Mouse (Mus musculus): ENCODE results near the gene Sgsm1. TPM values are rescaled to one million over a fixed set of nuclear protein-coding genes. Genes with fewer than 3 reads are reported as not detected.

Sgsm1 gene
- polyA plus RNA-seq, 1 experiment = not detected

- Histone ChIP-seq H3K27ac (ENCODE audit: control insufficient read depth, insufficient read depth, low read depth, low read length, poor library complexity) (no peak overlapping the region), H3K4me1 (ENCODE audit: control insufficient read depth, insufficient read depth, low read length) (peaks cover 2% of the 10 kb centered on the region; the same call in 1 of the 2 replicates), H3K4me3 (replicated peaks; ENCODE audit: control insufficient read depth, low read depth, low read length) (no peak overlapping the region)
- TF ChIP-seq CTCF (IDR thresholded peaks at IDR 0.05; ENCODE audit: control insufficient read depth, insufficient read depth, low read length) (peak; percentile 58), POLR2A (IDR thresholded peaks at IDR 0.05; ENCODE audit: borderline replicate concordance, control insufficient read depth, low read depth, low read length) (no peak)
- whole genome bisulfite sequencing = 54% methylated on average over 60 of the region's 60 CpGs
Observed at GRCm38 (mm10) chr5:113286591-113287520, 23.7 kb downstream of the Sgsm1 start.

DNA sequence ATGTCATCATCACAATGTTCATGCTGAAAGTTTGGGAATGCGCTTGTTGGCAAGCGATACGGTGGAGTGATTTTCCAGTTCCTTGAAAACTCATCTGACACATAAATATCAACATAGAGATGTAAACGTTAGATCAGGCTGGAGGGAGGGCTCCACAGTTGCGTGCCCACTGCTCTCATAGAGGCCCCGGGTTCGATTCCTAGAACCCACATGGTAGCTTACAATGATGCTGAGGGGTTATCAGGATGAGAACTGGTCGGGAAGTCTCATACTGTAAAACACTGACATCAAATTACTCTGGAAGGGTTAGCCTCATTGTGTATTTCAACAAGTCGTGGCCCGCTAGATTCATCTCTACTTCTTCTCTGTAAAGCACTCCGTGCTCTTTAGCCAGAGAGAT, 24.5 kb downstream of the Sgsm1 start:
- WGBS = 87% methylated on average over 11 of the region's 11 CpGs
- Histone ChIP-seq H3K27ac (ENCODE audit: control insufficient read depth, insufficient read depth, low read depth, low read length, poor library complexity) (no peak overlapping the region), H3K4me3 (replicated peaks; ENCODE audit: control insufficient read depth, low read depth, low read length) (no peak overlapping the region), H3K4me1 (ENCODE audit: control insufficient read depth, insufficient read depth, low read length) (peaks cover 2% of the 10 kb centered on the region; the same call in 1 of the 2 replicates)
- TF ChIP-seq POLR2A (IDR thresholded peaks at IDR 0.05; ENCODE audit: borderline replicate concordance, control insufficient read depth, low read depth, low read length) (no peak), CTCF (IDR thresholded peaks at IDR 0.05; ENCODE audit: control insufficient read depth, insufficient read depth, low read length) (no peak)

DNA sequence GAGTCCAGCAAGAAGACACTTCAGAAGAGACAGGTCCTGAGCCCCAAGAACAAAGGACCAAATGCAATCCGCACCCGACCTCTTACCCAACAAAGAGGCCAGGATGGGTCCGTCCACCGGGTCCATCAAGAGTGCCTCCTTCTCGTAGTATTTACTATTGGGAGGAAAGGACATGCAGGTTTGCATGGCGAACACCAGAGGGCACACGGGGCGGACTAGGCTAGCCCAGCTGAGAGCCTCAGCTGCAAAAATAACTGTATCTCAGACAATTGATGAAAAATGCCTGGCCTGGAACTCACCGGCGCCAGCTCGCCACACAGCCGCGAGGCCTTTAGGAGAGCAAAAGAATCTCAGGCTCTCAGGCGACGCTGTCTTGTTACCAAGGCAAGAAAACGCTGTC, 25.0 kb downstream of the Sgsm1 start:
- 84% methylated on average over 16 of the region's 16 CpGs for WGBS
- no peak for TF ChIP-seq CTCF (IDR thresholded peaks at IDR 0.05; ENCODE audit: control insufficient read depth, insufficient read depth, low read length)
- TF ChIP-seq POLR2A (IDR thresholded peaks at IDR 0.05; ENCODE audit: borderline replicate concordance, control insufficient read depth, low read depth, low read length) = no peak
- Histone ChIP-seq H3K4me3 (replicated peaks; ENCODE audit: control insufficient read depth, low read depth, low read length) (no peak overlapping the region), H3K4me1 (ENCODE audit: control insufficient read depth, insufficient read depth, low read length) (peaks cover 2% of the 10 kb centered on the region; the same call in 1 of the 2 replicates), H3K27ac (ENCODE audit: control insufficient read depth, insufficient read depth, low read depth, low read length, poor library complexity) (no peak overlapping the region)

DNA sequence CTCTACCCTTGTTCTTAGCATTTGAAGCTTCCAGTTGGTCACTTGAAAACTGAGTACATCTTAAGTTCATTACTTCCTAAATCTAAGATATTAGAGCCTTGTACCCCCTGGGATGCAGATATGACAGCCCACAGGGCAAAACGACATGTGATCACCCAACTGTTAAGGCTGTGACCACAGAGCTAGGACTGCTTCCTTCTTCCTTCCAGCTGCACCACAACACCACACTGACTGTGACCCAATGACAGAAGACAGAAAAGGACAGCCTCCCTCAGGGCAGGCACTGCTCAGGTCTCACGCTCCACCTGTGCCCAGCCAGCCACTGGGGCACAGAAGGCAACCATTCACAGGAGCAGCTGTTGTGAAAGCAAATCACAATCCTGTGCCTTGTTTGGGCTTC, 26.9 kb downstream of the Sgsm1 start:
- peaks cover 2% of the 10 kb centered on the region; the same call in 1 of the 2 replicates for H3K4me1 ChIP-seq (ENCODE audit: control insufficient read depth, insufficient read depth, low read length)
- 2% methylated on average over 2 of the region's 2 CpGs for WGBS
- H3K27ac ChIP-seq (ENCODE audit: control insufficient read depth, insufficient read depth, low read depth, low read length, poor library complexity) = no peak overlapping the region
- TF ChIP-seq POLR2A (IDR thresholded peaks at IDR 0.05; ENCODE audit: borderline replicate concordance, control insufficient read depth, low read depth, low read length) = no peak
- TF ChIP-seq CTCF (IDR thresholded peaks at IDR 0.05; ENCODE audit: control insufficient read depth, insufficient read depth, low read length) = no peak
- H3K4me3 ChIP-seq (replicated peaks; ENCODE audit: control insufficient read depth, low read depth, low read length) = no peak overlapping the region

GRCm38 (mm10) chr5:113281557-113281956, 29.0 kb downstream of the Sgsm1 start:
- WGBS = 86% methylated on average over 7 of the region's 7 CpGs
- Histone ChIP-seq H3K4me3 (replicated peaks; ENCODE audit: control insufficient read depth, low read depth, low read length) (no peak overlapping the region), H3K4me1 (ENCODE audit: control insufficient read depth, insufficient read depth, low read length) (peaks cover 2% of the 10 kb centered on the region; the same call in 1 of the 2 replicates), H3K27ac (ENCODE audit: control insufficient read depth, insufficient read depth, low read depth, low read length, poor library complexity) (no peak overlapping the region)
- no peak for TF ChIP-seq POLR2A (IDR thresholded peaks at IDR 0.05; ENCODE audit: borderline replicate concordance, control insufficient read depth, low read depth, low read length)
- no peak for TF ChIP-seq CTCF (IDR thresholded peaks at IDR 0.05; ENCODE audit: control insufficient read depth, insufficient read depth, low read length)

GRCm38 (mm10) chr5:113280138-113280856, 30.3 kb downstream of the Sgsm1 start:
- peaks cover 2% of the 10 kb centered on the region; the same call in 1 of the 2 replicates for H3K4me1 ChIP-seq (ENCODE audit: control insufficient read depth, insufficient read depth, low read length)
- TF ChIP-seq POLR2A (IDR thresholded peaks at IDR 0.05; ENCODE audit: borderline replicate concordance, control insufficient read depth, low read depth, low read length) (no peak), CTCF (IDR thresholded peaks at IDR 0.05; ENCODE audit: control insufficient read depth, insufficient read depth, low read length) (no peak)
- no peak overlapping the region for H3K27ac ChIP-seq (ENCODE audit: control insufficient read depth, insufficient read depth, low read depth, low read length, poor library complexity)
- 79% methylated on average over 15 of the region's 15 CpGs for WGBS
- H3K4me3 ChIP-seq (replicated peaks; ENCODE audit: control insufficient read depth, low read depth, low read length) = no peak overlapping the region

DNA sequence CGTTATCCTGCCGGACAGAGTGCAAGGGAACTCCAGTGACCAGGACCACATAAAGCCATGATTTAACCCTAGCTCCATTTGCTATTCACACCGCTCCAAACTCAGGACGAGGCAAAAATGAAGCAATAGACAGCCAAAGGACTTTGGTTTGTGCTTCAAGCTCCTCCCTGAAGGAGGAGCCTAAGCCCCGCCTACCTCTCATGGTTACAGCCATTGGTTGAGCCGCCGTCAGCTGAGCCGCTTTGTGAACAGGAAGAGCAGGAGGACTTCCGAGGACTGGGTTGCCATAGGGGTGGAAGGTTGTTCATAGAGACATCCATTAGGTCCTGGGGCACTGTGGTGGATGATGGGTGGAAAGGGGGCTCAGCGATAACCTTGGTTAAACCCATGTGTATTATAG, 34.7 kb downstream of the Sgsm1 start:
- Histone ChIP-seq H3K4me1 (ENCODE audit: control insufficient read depth, insufficient read depth, low read length) (no peaks in the 10 kb centered on the region), H3K4me3 (replicated peaks; ENCODE audit: control insufficient read depth, low read depth, low read length) (no peak overlapping the region), H3K27ac (ENCODE audit: control insufficient read depth, insufficient read depth, low read depth, low read length, poor library complexity) (no peak overlapping the region)
- no peak for TF ChIP-seq POLR2A (IDR thresholded peaks at IDR 0.05; ENCODE audit: borderline replicate concordance, control insufficient read depth, low read depth, low read length)
- 82% methylated on average over 10 of the region's 10 CpGs for WGBS

- Histone ChIP-seq H3K4me1 (ENCODE audit: control insufficient read depth, insufficient read depth, low read length) (no peaks in the 10 kb centered on the region), H3K4me3 (replicated peaks; ENCODE audit: control insufficient read depth, low read depth, low read length) (no peak overlapping the region), H3K27ac (ENCODE audit: control insufficient read depth, insufficient read depth, low read depth, low read length, poor library complexity) (no peak overlapping the region)
- WGBS = 70% methylated on average over 11 of the region's 11 CpGs
- TF ChIP-seq CTCF (IDR thresholded peaks at IDR 0.05; ENCODE audit: control insufficient read depth, insufficient read depth, low read length) (no peak), POLR2A (IDR thresholded peaks at IDR 0.05; ENCODE audit: borderline replicate concordance, control insufficient read depth, low read depth, low read length) (no peak)
Observed at GRCm38 (mm10) chr5:113271207-113271811, 39.3 kb downstream of the Sgsm1 start.
